10 mouse cellular contexts compared by ENCODE assay signal in the genomic region with DNA sequence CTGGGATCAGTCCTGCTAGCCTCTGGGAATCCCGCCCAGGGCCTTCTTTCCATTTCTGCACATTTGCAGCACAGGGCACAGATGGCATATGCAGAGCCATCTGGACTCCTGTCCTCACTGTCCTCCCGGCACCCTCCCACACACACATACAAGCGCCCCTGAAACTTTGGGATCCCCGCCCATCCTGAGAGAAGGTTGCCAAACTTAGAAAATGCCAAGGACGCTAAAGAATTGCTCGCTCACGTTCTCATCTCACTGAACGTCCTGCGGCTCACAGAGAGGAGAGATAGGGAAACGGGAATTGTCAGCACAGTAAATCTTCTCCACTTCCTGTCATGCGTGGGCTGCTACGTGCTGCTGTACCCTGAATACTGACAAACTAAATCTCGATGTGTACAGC. TPM values are rescaled to one million over a fixed set of nuclear protein-coding genes. Genes with fewer than 3 reads are reported as not detected.
DNase-seq lines count a peak whose midpoint lies in the region; ATAC-seq and TF ChIP-seq lines count a peak whose summit lies in the region.
"Had no signal": no experiment of that assay in that cellular context is flagged by ENCODE, and none has a peak within 500 bp of the region (broad histone marks: within the 10 kb centered on the region; RNA-seq: fewer than 3 reads in every experiment).

No protein-coding gene starts in this region.

- 37% methylated on average over 13 of the region's 13 CpGs for WGBS in kidney, adult 2 months
- WGBS in forebrain, embryonic 16.5 days = 56% methylated on average over 13 of the region's 13 CpGs
- 80% methylated on average over 13 of the region's 13 CpGs for WGBS in midbrain, embryonic 16.5 days

- H3K27ac ChIP-seq in kidney, adult 2 months (ENCODE audit: insufficient read depth, low read depth, low read length) = 0 out of 2 replicates have a peak overlapping the region, but pooled peaks have one; percentile 19
- H3K27ac ChIP-seq in forebrain, embryonic 16.5 days (ENCODE audit: low read length) = peak overlapping the region; percentile 42
- H3K27ac ChIP-seq in midbrain, embryonic 16.5 days (ENCODE audit: low read length) = no peak overlapping the region

- DNase-seq in kidney, adult 2 months = peak; percentile 43
- no peak for DNase-seq in kidney, adult 11 months
- DNase-seq in adrenal gland, postnatal 4 days (ENCODE audit: low spot score in 2 of 2) = peak; percentile 27 to 57
- peak; percentile 70 to 83 for DNase-seq in layer of hippocampus, postnatal 14 days (ENCODE audit: low spot score in 2 of 2)
- peak; percentile 42 for DNase-seq in testis, postnatal 14 days (ENCODE audit: low spot score)

- no peaks in the 10 kb centered on the region for H3K9me3 ChIP-seq in forebrain, embryonic 16.5 days (ENCODE audit: control insufficient read depth, low read length)
- no peaks in the 10 kb centered on the region for H3K9me3 ChIP-seq in midbrain, embryonic 16.5 days (replicated peaks; ENCODE audit: control insufficient read depth, low read length, poor library complexity, severe bottlenecking)

- H3K4me2 ChIP-seq in forebrain, embryonic 16.5 days (ENCODE audit: low read length) = no peak overlapping the region
- no peak overlapping the region for H3K4me2 ChIP-seq in midbrain, embryonic 16.5 days (ENCODE audit: low read length)

- no peak overlapping the region; the same call in 1 of the 2 replicates for H3K9ac ChIP-seq in forebrain, embryonic 16.5 days (replicated peaks; ENCODE audit: low read depth, low read length)
- H3K9ac ChIP-seq in midbrain, embryonic 16.5 days (ENCODE audit: low read depth, low read length) = no peak overlapping the region

- 0 out of 2 replicates have a peak, but pooled peaks cover 4% of the 10 kb centered on the region for H3K4me1 ChIP-seq in kidney, adult 2 months (ENCODE audit: control insufficient read depth, insufficient read depth, low read length)
- H3K4me1 ChIP-seq in forebrain, embryonic 16.5 days (replicated peaks; ENCODE audit: control insufficient read depth, insufficient read depth, low read length) = peaks cover 23% of the 10 kb centered on the region
- H3K4me1 ChIP-seq in midbrain, embryonic 16.5 days (ENCODE audit: control insufficient read depth, insufficient read depth, low read length) = no peaks in the 10 kb centered on the region

- peak; percentile 86 for ATAC-seq in forebrain, embryonic 16.5 days
- ATAC-seq in midbrain, embryonic 16.5 days = no peak
- ATAC-seq in CD4-positive, CD25-positive, alpha-beta regulatory T cell, adult 4 months = no peak

- H3K36me3 ChIP-seq in kidney, adult 2 months (ENCODE audit: control insufficient read depth, insufficient read depth, low read length) = no peaks in the 10 kb centered on the region
- H3K36me3 ChIP-seq in forebrain, embryonic 16.5 days (ENCODE audit: control insufficient read depth, insufficient read depth) = no peaks in the 10 kb centered on the region
- H3K36me3 ChIP-seq in midbrain, embryonic 16.5 days (ENCODE audit: control insufficient read depth, insufficient read depth, low read length) = no peaks in the 10 kb centered on the region

- TF ChIP-seq POLR2A in kidney, adult 2 months (IDR thresholded peaks at IDR 0.05; ENCODE audit: low read depth, low read length) = no peak

- no peak overlapping the region for H3K4me3 ChIP-seq in kidney, adult 2 months (ENCODE audit: insufficient read depth, low read depth, low read length)
- no peak overlapping the region for H3K4me3 ChIP-seq in forebrain, embryonic 16.5 days (replicated peaks; ENCODE audit: low read length)
- no peak overlapping the region for H3K4me3 ChIP-seq in midbrain, embryonic 16.5 days (ENCODE audit: low read depth, low read length)

- H3K27me3 ChIP-seq in kidney, adult 2 months (replicated peaks; ENCODE audit: control insufficient read depth, insufficient read depth, low read length) = no peaks in the 10 kb centered on the region
- H3K27me3 ChIP-seq in forebrain, embryonic 16.5 days (replicated peaks; ENCODE audit: control insufficient read depth, insufficient read depth, low read length) = no peaks in the 10 kb centered on the region
- no peaks in the 10 kb centered on the region for H3K27me3 ChIP-seq in midbrain, embryonic 16.5 days (ENCODE audit: control insufficient read depth, insufficient read depth, low read depth, low read length)

- TF ChIP-seq CTCF in kidney, adult 2 months (conservative IDR thresholded peaks at IDR 0.05; ENCODE audit: insufficient read depth, insufficient read length, low read depth, low read length) = no peak

RNA-seq across cellular contexts. Expression of a gene that starts 11.0 kb away (rescaled TPM):
- 7.9 and 11.6 TPM in 2 replicates for polyA plus RNA-seq in kidney, adult 2 months (2012; rRNA removed)
- 10 to 100 TPM; 12.3 to 13.7 TPM for total RNA-seq in adrenal gland, postnatal 4 days (2021)
- polyA plus RNA-seq in forebrain, embryonic 16.5 days (2015; fragmentation: Nextera tagmentation; extraction: Ambion mirVana) = 9.0 TPM in 2 replicates
- total RNA-seq in layer of hippocampus, postnatal 14 days (2021) = 10 to 100 TPM; 10.6 to 11.7 TPM
- polyA plus RNA-seq in midbrain, embryonic 16.5 days (2015; fragmentation: Nextera tagmentation; extraction: Ambion mirVana) = 6.7 and 6.8 TPM in 2 replicates
- 10 to 100 TPM; 61.7 to 77.0 TPM for polyA plus RNA-seq in CD4-positive, CD25-positive, alpha-beta regulatory T cell, adult 4 months (2017; shearing (Covaris generic))

RNA-seq across cellular contexts. Expression of a gene that starts 25.2 kb away (rescaled TPM):
- not detected in 2 replicates for polyA plus RNA-seq in kidney, adult 2 months (2012; rRNA removed)
- total RNA-seq in adrenal gland, postnatal 4 days (2021) = not detected
- polyA plus RNA-seq in forebrain, embryonic 16.5 days (2015; fragmentation: Nextera tagmentation; extraction: Ambion mirVana) = not detected in 2 replicates
- not detected for total RNA-seq in layer of hippocampus, postnatal 14 days (2021)
- not detected in 2 replicates for polyA plus RNA-seq in midbrain, embryonic 16.5 days (2015; fragmentation: Nextera tagmentation; extraction: Ambion mirVana)
- polyA plus RNA-seq in CD4-positive, CD25-positive, alpha-beta regulatory T cell, adult 4 months (2017; shearing (Covaris generic)) = not detected
- total RNA-seq: G1E had no signal
- polyA plus RNA-seq: embryonic facial prominence, embryonic 14.5 days; G1E had no signal

RNA-seq across cellular contexts. Expression of a gene that starts 54.8 kb away (rescaled TPM):
- polyA plus RNA-seq in kidney, adult 2 months (2012; rRNA removed) = 17.2 and 18.9 TPM in 2 replicates
- 10 to 100 TPM; 14.5 to 16.2 TPM for total RNA-seq in adrenal gland, postnatal 4 days (2021)
- 48.4 and 56.3 TPM in 2 replicates for polyA plus RNA-seq in forebrain, embryonic 16.5 days (2015; fragmentation: Nextera tagmentation; extraction: Ambion mirVana)
- 10 to 100 TPM; 61.5 to 65.9 TPM for total RNA-seq in layer of hippocampus, postnatal 14 days (2021)
- 49.1 and 51.6 TPM in 2 replicates for polyA plus RNA-seq in midbrain, embryonic 16.5 days (2015; fragmentation: Nextera tagmentation; extraction: Ambion mirVana)
- polyA plus RNA-seq in CD4-positive, CD25-positive, alpha-beta regulatory T cell, adult 4 months (2017; shearing (Covaris generic)) = 10 to 100 TPM; 35.0 to 37.8 TPM

RNA-seq across cellular contexts. Expression of a gene that starts 54.9 kb away (rescaled TPM):
- 29.0 and 33.2 TPM in 2 replicates for polyA plus RNA-seq in kidney, adult 2 months (2012; rRNA removed)
- 10 to 100 TPM; 39.0 to 39.2 TPM for total RNA-seq in adrenal gland, postnatal 4 days (2021)
- 121 and 122 TPM in 2 replicates for polyA plus RNA-seq in forebrain, embryonic 16.5 days (2015; fragmentation: Nextera tagmentation; extraction: Ambion mirVana)
- 10 to 100 TPM; 29.2 to 29.7 TPM for total RNA-seq in layer of hippocampus, postnatal 14 days (2021)
- 104 and 107 TPM in 2 replicates for polyA plus RNA-seq in midbrain, embryonic 16.5 days (2015; fragmentation: Nextera tagmentation; extraction: Ambion mirVana)
- polyA plus RNA-seq in CD4-positive, CD25-positive, alpha-beta regulatory T cell, adult 4 months (2017; shearing (Covaris generic)) = 100 to 1,000 TPM; 108 to 131 TPM
